Mouse (Mus musculus): ENCODE results near the gene Dock8.

Gene Dock8

GRCm38 (mm10) chr19:25132322-25132721 is 133.0 kb downstream of the Dock8 start:
- DNase-seq: peak in 1 of 2 experiments; percentile 8

- DNase-seq: no peak
Measured at GRCm38 (mm10) chr19:25133959-25134358, 134.6 kb downstream of the Dock8 start.

- DNase-seq: no peak
Measured at GRCm38 (mm10) chr19:25136171-25136570, 136.8 kb downstream of the Dock8 start.

DNA sequence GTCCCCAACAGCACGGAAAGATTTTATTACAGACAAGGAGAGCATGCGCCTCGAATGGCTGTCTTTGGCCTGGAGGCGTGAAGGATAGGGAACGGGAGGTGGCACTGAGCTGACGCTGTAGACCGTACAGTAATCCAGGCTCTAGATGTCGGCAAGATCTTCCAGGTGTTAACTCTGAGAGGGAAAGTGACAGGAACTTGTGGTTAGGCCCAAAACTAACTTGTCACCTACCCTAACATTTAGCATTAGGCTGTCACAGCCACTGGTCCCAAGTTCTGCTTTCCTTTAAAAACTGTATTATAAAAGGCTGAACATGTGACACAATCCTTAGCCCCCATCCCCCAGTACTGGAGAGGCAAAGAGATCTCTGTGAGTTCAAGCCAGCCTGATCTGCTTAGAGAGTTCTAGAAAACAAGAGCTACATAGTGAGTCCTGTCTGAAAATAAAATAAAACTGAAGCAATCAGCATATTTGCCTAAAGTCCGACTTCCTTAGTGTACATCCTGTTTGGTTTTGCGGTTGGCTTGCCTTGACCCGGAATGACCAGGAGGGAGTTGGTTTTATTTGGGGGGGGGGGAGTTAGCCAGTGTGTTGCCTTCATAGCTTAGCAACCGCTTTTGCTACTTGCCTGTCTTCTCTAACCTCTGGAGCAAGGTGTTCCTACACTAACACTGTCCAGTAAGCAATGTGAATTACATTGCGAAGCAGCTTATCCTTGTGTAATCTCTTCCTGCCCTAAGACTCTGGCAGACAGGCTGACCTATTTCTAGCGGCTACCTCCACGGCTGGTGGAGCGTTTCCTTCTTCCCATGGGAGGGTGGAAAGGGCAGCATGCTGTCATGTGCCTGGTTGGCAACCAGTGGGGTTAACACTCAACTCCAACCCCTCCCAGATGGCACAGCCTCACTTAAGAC is 138.8 kb downstream of the Dock8 start:
- peak; percentile 20 to 50 for DNase-seq

GRCm38 (mm10) chr19:25144110-25145028 is 145.0 kb downstream of the Dock8 start:
- DNase-seq: no peak

DNA sequence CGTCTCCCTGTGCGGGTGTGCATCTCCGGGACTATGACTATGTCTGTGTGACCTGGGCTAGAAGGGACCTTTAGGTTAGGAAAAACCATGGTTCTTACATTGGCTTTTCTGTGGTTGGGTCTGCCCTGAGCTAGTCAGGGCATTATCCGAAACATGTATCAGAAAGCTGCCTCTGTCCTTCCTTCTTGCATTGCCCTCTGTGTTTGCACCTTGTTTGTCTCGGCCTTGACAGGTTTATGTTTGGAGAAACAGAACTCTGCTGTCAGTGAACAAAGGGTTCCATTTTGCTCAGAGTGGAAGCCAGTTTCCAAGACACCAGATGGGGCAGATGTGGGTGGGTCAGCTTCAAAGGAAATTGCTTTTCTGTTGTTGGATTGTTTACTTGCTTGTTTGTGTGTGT is 145.8 kb downstream of the Dock8 start:
- no peak for DNase-seq

DNA sequence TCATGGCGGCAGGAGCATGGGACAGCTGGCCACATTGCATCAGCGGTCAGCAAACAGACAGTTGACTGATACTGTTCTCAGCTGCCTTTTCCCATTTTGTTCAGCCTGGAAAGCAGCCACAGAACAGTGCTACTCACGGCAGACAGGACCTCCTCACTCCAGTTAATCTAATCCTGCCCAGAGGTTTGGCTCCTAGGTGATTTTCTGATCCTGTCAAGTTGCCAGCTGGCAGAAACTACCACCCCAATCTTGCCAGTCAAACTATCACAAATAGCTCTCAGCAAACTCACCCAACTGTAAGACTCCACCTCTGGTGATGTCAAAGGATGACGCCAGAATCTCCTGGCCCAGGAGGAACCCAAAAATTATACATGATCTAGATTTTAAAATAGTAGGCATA is 146.8 kb downstream of the Dock8 start:
- DNase-seq: peak in 1 of 2 experiments; percentile 12

GRCm38 (mm10) chr19:25149788-25150187 is 150.5 kb downstream of the Dock8 start:
- no peak for DNase-seq

DNA sequence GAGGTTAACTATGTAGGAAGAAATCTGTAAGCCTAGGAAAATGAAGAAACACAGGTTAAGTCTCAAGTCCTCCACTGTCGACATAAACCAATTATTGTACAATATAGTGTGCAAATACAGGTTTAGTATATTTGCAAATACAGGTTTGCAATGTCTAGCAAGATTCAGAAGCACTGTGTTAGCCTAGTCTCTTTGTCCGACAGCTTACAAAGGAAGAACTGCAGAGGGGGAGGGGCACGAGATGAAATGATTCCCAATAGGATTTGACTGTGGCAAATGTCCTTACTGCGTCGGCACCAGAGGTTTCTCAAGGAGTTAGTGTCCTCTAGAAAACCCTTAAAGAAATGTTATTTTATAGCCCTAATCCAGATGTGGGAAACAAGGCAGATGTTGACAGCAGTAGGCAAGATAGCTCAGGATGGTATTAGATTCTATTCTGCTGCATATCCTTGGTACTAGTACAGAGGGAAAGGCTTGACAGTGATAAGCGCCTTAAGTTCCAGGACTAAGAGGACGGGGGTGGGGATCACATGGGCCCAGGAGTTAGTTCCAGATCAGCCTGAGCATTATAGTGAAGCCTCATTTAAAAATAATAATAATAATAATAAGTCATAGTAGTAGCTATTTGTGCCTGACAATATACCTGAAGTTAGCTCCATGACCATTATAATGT is 155.3 kb downstream of the Dock8 start:
- no peak for DNase-seq

DNA sequence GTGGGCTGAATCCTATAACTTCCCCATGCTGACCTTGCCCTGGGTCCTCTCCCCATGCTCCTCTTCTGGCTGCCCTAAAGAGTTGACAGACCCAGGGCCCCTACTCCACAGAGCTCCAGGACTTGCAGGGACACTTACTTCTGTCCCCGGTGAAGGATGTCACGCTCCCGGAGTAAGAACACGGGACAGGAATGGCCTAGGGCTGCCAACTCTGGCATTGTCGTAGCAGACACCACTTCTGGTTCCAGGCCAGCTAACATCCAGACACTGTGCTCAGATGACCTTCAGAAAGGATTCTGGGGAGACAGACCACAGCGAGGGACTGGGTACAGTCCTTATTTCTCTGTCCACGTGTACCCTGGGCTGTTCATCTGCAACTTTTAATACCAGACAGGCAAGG is 155.9 kb downstream of the Dock8 start:
- no peak for DNase-seq

DNA sequence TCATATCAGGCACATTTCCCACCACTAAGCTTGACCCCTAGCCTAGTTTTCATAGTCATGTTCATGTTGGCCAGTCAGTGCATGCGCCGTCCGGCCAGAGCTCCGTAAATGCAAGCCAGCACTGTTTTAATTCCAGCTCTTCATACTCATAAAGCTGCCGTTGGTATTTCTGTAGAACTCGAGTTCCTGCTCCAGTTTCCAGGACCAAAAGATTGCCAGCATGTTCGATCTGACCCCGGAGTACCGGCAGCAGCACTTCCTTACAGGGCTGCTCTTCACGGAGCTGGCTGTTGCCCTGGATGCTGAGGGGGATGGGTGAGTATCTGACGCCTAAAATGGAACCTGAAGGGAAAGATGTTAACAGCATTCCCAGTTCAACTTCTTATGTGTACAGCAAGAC is 156.4 kb downstream of the Dock8 start:
- DNase-seq: no peak

GRCm38 (mm10) chr19:25162270-25162669 is 162.9 kb downstream of the Dock8 start:
- no peak for DNase-seq

DNA sequence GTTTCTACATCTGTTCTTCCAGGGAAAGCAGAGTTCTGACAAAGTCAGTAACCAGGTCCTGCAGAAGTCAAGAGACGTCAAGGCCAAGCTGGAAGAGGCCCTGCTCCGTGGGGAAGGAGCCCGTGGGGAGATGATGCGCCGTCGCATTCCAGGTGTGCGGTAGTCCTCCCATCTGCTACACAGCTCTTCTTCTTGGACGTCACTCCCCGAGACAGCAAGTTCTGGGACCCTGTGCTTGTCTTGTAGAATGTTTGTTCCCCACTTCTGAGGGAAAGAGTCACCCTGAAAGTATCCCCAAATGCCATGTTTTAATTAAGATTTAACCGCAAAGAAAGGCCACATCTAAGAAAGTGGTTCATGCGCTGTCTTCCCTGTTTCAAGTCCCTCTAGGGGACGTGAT is 164.1 kb downstream of the Dock8 start:
- no peak for DNase-seq

DNA sequence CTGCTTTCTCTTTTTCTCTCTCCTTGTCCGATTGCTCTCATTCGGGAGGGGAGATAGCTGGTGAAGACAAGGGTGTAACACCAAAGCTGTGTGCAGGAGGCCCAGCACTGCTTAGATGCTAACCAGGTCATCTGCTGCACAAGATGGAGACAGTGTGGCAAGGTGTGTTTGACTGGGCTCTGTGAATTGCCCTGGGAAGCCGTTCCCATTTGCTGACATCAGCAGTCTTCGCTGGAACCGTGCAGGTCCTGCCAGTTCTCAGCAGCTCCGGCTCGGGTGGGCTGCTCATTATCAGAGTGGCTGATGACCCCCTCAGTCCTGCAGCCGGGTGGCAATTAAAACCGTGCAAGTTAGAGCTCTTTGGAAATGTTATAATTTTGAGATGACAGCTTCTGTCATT is 167.1 kb downstream of the Dock8 start:
- DNase-seq: no peak

DNA sequence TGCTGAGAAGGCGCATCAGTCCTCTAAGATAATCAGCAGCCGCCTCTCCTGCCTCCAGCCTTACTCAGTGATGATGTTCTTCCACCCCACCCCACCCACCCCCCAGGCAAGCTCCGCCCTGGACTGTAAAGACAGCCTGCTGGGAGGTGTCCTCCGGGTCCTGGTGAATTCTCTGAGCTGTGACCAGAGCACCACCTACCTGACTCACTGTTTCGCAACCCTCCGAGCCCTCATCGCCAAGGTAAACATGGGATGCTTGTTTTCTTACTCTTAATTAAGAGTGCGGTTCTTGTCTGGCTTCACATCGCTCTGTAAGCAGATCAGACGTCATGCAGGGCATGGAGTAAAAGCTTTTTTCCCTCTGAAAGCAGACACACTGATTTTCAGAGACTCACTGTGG is 172.1 kb downstream of the Dock8 start:
- DNase-seq: peak; percentile 63 to 75

- DNase-seq: no peak
Measured at GRCm38 (mm10) chr19:25176746-25177145, 177.4 kb downstream of the Dock8 start.

DNA sequence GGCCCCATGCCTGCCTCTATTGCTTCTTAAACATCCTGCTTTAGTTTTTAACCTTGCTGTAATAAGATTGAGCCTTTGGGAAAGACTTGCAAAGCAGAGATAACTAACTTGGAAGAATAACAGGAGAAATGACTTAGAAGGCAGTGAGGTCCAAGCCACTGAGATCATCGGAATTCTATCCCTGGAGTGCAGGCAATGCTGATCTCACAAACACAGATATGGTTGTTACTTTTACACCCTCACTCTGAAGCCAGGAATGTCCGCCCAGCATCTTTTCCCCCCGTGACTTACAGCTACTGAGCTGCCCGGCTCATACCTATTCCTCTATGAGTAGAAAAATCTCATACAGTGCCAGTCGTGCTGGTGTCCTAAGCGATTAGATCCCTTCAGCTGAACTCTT is 180.7 kb downstream of the Dock8 start:
- peak in 1 of 2 experiments; percentile 18 for DNase-seq

- DNase-seq: no peak
Measured at GRCm38 (mm10) chr19:25180547-25180946, 181.2 kb downstream of the Dock8 start.

DNA sequence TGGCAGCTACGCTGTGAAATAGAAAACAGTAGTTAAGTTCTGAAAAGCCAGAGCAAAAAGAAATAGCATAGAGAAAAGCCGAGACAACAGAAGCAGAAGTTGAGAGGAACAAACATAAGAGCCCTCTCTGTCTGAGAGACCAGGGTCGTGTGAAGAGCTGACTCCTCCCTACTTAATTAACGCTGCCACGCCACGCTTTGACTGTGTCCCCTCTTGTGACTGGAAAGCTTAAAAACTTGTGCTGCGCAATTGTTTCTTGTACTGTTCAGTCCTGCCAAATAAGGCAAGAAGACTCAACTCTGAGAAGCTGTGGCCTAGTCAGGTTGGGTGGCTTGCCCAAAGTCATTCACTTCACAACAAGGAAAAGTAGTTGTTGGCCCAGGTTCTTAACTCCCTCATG is 184.7 kb downstream of the Dock8 start:
- no peak for DNase-seq

GRCm38 (mm10) chr19:25186316-25186715 is 187.0 kb downstream of the Dock8 start:
- DNase-seq: no peak

GRCm38 (mm10) chr19:25187681-25188080 is 188.3 kb downstream of the Dock8 start:
- peak in 1 of 2 experiments; percentile 20 for DNase-seq

- no peak for DNase-seq
Measured at GRCm38 (mm10) chr19:25193751-25194150, 194.4 kb downstream of the Dock8 start.
